Mouse (Mus musculus) midbrain, embryonic 11.5 days (tissue): Measurements from ENCODE around the gene Tcf25. TPM values are rescaled to one million over a fixed set of nuclear protein-coding genes. Genes with fewer than 3 reads are reported as not detected.

Source experiments
- ATAC-seq: fragments of 200-750 bp; cut with Nextera tagmentation; 2 replicates; pipeline ENCODE4 v1.8.0; 2017; ENCODE audit warnings: moderate TSS enrichment, moderate library complexity; ENCODE audit not compliant: low FRiP score
- DNase-seq: peaks from one replicate; pipeline ENCODE4 v3.0.0; 2015; ENCODE audit warnings: low spot score; ENCODE audit errors: missing footprints
- H3K27ac ChIP-seq: fragments of 300-500 bp; sonication (generic); 2 replicates; pipeline ENCODE4 v1.5.1; 2014; ENCODE audit warnings: low read depth, low read length
- H3K27me3 ChIP-seq: fragments of 300-500 bp; sonication (generic); 2 replicates; pipeline ENCODE4 v1.6.1; 2014; ENCODE audit warnings: mild to moderate bottlenecking, low read length, moderate library complexity, mixed read lengths; ENCODE audit not compliant: control insufficient read depth, insufficient read depth
- H3K36me3 ChIP-seq: fragments of 300-500 bp; sonication (generic); 2 replicates; pipeline ENCODE4 v1.6.1; 2014; ENCODE audit warnings: mild to moderate bottlenecking, low read length, moderate library complexity, mixed read lengths; ENCODE audit not compliant: control insufficient read depth, insufficient read depth
- H3K4me1 ChIP-seq: fragments of 300-500 bp; sonication (generic); 2 replicates; pipeline ENCODE4 v1.6.1; 2014; ENCODE audit warnings: low read length; ENCODE audit not compliant: control insufficient read depth, insufficient read depth
- H3K4me2 ChIP-seq: fragments of 300-500 bp; sonication (generic); 2 replicates; pipeline ENCODE4 v1.6.1; 2014; ENCODE audit warnings: mild to moderate bottlenecking, moderate library complexity
- H3K4me3 ChIP-seq: fragments of 300-500 bp; sonication (generic); 2 replicates; pipeline ENCODE4 v1.5.1; 2014; ENCODE audit warnings: low read depth, low read length
- H3K9ac ChIP-seq: fragments of 300-500 bp; sonication (generic); 2 replicates; pipeline ENCODE4 v1.6.1; 2014; ENCODE audit warnings: low read length
- H3K9me3 ChIP-seq: fragments of 300-500 bp; sonication (generic); 2 replicates; pipeline ENCODE4 v1.6.1; 2016; ENCODE audit warnings: low read length; ENCODE audit not compliant: control insufficient read depth
- WGBS: fragments of 180-500 bp; shearing (Covaris S2); extraction: QIAGEN DNeasy Blood & Tissue Kit; methylation state at CpG from one replicate; pipeline ENCODE4 v1.1.7; 2014; 5-methylcytosine and 5-hydroxymethylcytosine counted together
- polyA plus RNA-seq: library from polyadenylated mRNA; unstranded; fragments of >200 nt; fragmentation: Nextera tagmentation; extraction: Ambion mirVana; gene quantifications from 2 replicates; pipeline ENCODE4 v1.2.1, GENCODE M21; 2014

The Tcf25 gene
- polyA plus RNA-seq, 1 experiment from 2014 or later = 181 TPM

- Histone ChIP-seq H3K4me2 (no peak overlapping the region), H3K9ac (no peak overlapping the region), H3K27me3 (no peaks in the 10 kb centered on the region), H3K4me1 (no peaks in the 10 kb centered on the region), H3K36me3 (peaks cover 17% of the 10 kb centered on the region), H3K27ac (no peak overlapping the region), H3K9me3 (no peaks in the 10 kb centered on the region), H3K4me3 (no peak overlapping the region)
- ATAC-seq = no peak
- DNase-seq = no peak
- 88% methylated on average over 7 of the region's 7 CpGs for WGBS
These were observed 79.7 kb downstream of the Tcf25 start for GRCm38 (mm10) chr8:123453291-123453690.

Other genes with a start within 250 kb of the Tcf25 start
- 2.9 and 3.2 TPM in 2 replicates for gene Sult5a1, start 215.4 kb upstream of the Tcf25 start, polyA plus RNA-seq
- gene Dpep1, start 187.5 kb upstream of the Tcf25 start, polyA plus RNA-seq = 1.7 and 2.2 TPM in 2 replicates
- 92.7 and 104 TPM in 2 replicates for gene Chmp1a, start 161.0 kb upstream of the Tcf25 start, polyA plus RNA-seq
- gene Spata33, start 160.9 kb upstream of the Tcf25 start, polyA plus RNA-seq = 5.9 and 6.0 TPM in 2 replicates
- gene Cdk10, start 148.9 kb upstream of the Tcf25 start, polyA plus RNA-seq = 30.9 and 34.3 TPM in 2 replicates
- 1.2 and 1.7 TPM in 2 replicates for gene Spata2l, start 137.5 kb upstream of the Tcf25 start, polyA plus RNA-seq
- gene Zfp276, start 119.6 kb upstream of the Tcf25 start, polyA plus RNA-seq = 15.2 and 19.0 TPM in 2 replicates
- gene Vps9d1, start 119.4 kb upstream of the Tcf25 start, polyA plus RNA-seq = 23.7 and 23.8 TPM in 2 replicates
- 31.5 and 33.1 TPM in 2 replicates for gene Fanca, start 55.2 kb upstream of the Tcf25 start, polyA plus RNA-seq
- gene Spire2, start 41.0 kb upstream of the Tcf25 start, polyA plus RNA-seq = 9.2 and 13.2 TPM in 2 replicates
- 0.06 and 0.12 TPM in 2 replicates for gene Mc1r, start 33.4 kb downstream of the Tcf25 start, polyA plus RNA-seq
- gene Tubb3, start 37.7 kb downstream of the Tcf25 start, polyA plus RNA-seq = 777 and 840 TPM in 2 replicates
- gene Def8, start 49.8 kb downstream of the Tcf25 start, polyA plus RNA-seq = 35.3 and 35.5 TPM in 2 replicates
- gene Afg3l1, start 104.2 kb downstream of the Tcf25 start, polyA plus RNA-seq = 38.4 and 39.9 TPM in 2 replicates
- gene Dbndd1, start 141.7 kb downstream of the Tcf25 start, polyA plus RNA-seq = 34.4 and 37.2 TPM in 2 replicates
- 38.5 and 43.1 TPM in 2 replicates for gene Gas8, start 145.1 kb downstream of the Tcf25 start, polyA plus RNA-seq